Mouse (Mus musculus) kidney, embryonic 16.5 days (tissue): ENCODE results near the gene Tab2. TPM values are rescaled to one million over a fixed set of nuclear protein-coding genes. Genes with fewer than 3 reads are reported as not detected.

ENCODE experiments used
- ATAC-seq: fragments of 200-750 bp; cut with Nextera tagmentation; 2 replicates; pipeline ENCODE4 v1.8.0; 2017; ENCODE audit warnings: moderate TSS enrichment; ENCODE audit not compliant: low FRiP score, low TSS enrichment
- H3K27ac ChIP-seq: fragments of 300-500 bp; sonication (generic); 2 replicates; pipeline ENCODE4 v1.5.1; 2014; ENCODE audit warnings: low read length
- H3K27me3 ChIP-seq: fragments of 300-500 bp; sonication (generic); 2 replicates; pipeline ENCODE4 v1.6.1; 2014; ENCODE audit warnings: low read length, control low read depth, mixed read lengths; ENCODE audit not compliant: insufficient read depth
- H3K36me3 ChIP-seq: fragments of 300-500 bp; sonication (generic); 2 replicates; pipeline ENCODE4 v1.6.1; 2014; ENCODE audit warnings: low read length, control low read depth, mixed read lengths; ENCODE audit not compliant: insufficient read depth
- H3K4me1 ChIP-seq: fragments of 300-500 bp; sonication (generic); 2 replicates; pipeline ENCODE4 v1.6.1; 2014; ENCODE audit warnings: low read length, control low read depth, mixed read lengths; ENCODE audit not compliant: insufficient read depth
- H3K4me2 ChIP-seq: fragments of 300-500 bp; sonication (generic); replicated peaks from 2 replicates; pipeline ENCODE4 v1.6.1; 2014; ENCODE audit warnings: low read depth, low read length
- H3K4me3 ChIP-seq: fragments of 300-500 bp; sonication (generic); 2 replicates; pipeline ENCODE4 v1.5.1; 2014; ENCODE audit warnings: mild to moderate bottlenecking, low read length
- H3K9ac ChIP-seq: fragments of 300-500 bp; sonication (generic); replicated peaks from 2 replicates; pipeline ENCODE4 v1.6.1; 2014; ENCODE audit warnings: low read length
- H3K9me3 ChIP-seq: fragments of 300-500 bp; sonication (generic); 2 replicates; pipeline ENCODE4 v1.6.1; 2016; ENCODE audit warnings: low read length, control low read depth
- whole genome bisulfite sequencing: fragments of 180-500 bp; shearing (Covaris S2); extraction: QIAGEN DNeasy Blood & Tissue Kit; methylation state at CpG from one replicate; pipeline ENCODE4 v1.1.7; 2014; 5-methylcytosine and 5-hydroxymethylcytosine counted together
- polyA plus RNA-seq: library from polyadenylated mRNA; unstranded; fragments of >200 nt; fragmentation: Nextera tagmentation; extraction: Ambion mirVana; gene quantifications from 2 replicates; pipeline ENCODE4 v1.2.1, GENCODE M21; 2015

Gene Tab2
- polyA plus RNA-seq, 1 experiment from 2014 or later, result 17.7 TPM

DNA sequence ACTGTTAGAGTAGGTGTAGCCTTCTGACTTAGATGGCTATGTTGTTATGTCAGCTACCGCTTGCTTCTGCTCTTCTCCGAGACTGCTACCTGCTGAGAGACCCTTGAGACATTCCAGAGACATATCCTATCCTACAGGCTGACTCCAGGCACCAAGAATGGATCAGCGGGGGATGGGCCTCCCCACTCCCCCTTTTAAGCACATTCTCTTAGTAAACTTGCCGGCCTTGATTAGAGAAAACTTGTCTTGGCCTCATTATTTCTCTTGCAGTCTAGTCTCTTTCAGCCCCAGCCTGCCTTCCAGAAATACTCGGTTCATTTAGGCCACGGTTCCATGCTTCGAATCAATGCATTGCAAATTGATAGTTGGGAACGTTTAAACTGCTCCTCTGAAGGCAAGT, 86.3 kb downstream of the Tab2 start:
- Histone ChIP-seq H3K36me3 (no peaks in the 10 kb centered on the region), H3K9me3 (no peaks in the 10 kb centered on the region), H3K4me3 (no peak overlapping the region), H3K27ac (no peak overlapping the region), H3K4me1 (peaks cover 10% of the 10 kb centered on the region; the same call in 1 of the 2 replicates), H3K9ac (no peak overlapping the region), H3K4me2 (no peak overlapping the region), H3K27me3 (peaks cover 21% of the 10 kb centered on the region)
- ATAC-seq, result no peak
- 75% methylated on average over 8 of the region's 8 CpGs for WGBS

DNA sequence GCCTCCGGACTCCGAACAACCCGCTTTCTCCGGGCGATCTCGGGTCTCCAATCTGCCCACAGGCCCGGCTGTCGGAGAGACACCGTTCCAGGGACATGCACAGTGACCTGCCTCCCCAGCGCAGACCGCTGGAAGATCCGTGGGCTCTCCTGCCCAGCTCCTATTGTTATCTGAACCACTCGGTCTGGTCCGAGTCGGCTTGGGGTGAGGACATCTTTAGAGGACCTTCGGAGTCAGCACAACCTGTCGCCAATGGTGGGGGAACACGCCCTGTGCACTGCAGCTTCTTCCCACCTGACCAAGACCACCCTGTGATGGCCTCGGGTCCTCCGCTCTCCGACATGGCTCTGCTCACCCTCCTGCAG, 88.4 kb downstream of the Tab2 start:
- peak; percentile 36; the same call in 1 of the 2 replicates for ATAC-seq
- H3K4me3 ChIP-seq, result peak overlapping the region; percentile 46

DNA sequence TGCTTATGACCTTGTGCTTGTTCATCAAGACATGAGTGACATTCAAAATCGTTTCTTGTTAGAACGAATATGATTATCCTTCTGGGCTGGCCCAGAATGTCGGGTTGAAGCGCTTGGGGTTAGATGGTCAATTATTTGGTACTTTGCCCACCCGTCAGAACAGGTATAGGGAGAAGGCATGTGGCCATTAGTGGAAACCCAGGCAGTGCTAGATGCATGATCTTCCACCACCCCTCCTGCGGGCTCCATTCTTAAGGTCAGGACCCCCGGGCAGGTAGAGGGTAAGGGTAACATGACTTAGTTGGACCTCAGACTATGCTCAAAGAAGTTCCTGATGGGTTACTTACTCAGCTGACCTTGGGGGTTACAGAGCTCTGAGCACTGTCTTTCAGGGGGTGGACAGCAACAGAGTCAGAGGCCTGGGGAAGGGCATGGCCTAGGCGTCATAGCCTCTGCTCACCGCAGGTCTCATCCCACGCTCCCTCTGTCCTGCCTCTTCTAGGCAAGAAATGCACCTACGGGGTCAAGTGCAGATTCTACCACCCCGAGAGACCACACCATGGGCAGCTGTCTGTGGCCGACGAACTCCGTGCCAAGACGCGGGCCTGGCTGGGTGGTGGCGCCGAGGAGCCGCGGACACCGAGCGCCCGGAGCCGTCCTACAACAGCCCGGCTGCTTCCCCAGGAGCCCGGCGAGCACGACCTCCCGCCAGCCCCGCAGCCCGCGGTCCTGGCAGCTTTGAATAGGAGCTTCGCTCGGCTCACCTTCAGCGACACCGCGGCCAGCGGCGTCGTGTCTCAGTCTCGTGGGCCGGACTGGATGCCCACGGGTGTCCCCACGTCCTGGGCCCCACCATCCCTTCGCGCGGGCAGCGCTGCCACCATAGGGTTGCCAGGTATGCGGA, 89.0 kb downstream of the Tab2 start:
- peak; percentile 68; the same call in 1 of the 2 replicates for ATAC-seq
- H3K9ac ChIP-seq, result peak overlapping the region; percentile 57
- 15% methylated on average over 50 of the region's 50 CpGs for WGBS

More for the DNA sequence above, 88.4 kb downstream of the Tab2 start:
- H3K4me1 ChIP-seq, result peaks cover 10% of the 10 kb centered on the region; the same call in 1 of the 2 replicates
- H3K27ac ChIP-seq, result no peak overlapping the region
- H3K4me2 ChIP-seq, result peak overlapping the region; percentile 75
- H3K9me3 ChIP-seq, result no peaks in the 10 kb centered on the region
- 21% methylated on average over 21 of the region's 21 CpGs for WGBS
- peak overlapping the region; percentile 57; the same call in 1 of the 2 replicates for H3K9ac ChIP-seq
- H3K27me3 ChIP-seq, result peaks cover 21% of the 10 kb centered on the region
- H3K36me3 ChIP-seq, result no peaks in the 10 kb centered on the region

DNA sequence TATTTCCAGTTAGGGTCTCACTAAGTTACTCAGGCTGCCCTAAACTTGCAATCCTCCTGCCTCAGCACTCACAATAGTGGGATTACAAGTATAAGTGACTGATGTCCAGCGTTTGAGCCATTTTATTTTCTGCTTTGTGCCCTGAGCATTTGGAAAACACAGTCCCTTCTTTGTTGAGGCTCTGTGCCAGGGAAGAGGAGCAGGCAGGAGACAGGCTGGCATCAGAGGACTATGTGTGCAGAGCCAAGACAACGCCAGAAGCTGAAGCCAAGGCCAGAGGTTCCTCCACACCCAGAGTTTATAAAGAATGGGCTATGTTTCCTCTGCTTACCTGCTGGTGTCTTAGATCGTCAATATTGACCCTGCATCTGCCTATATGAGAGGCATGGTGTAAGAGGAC, 91.2 kb downstream of the Tab2 start:
- Histone ChIP-seq H3K36me3 (no peaks in the 10 kb centered on the region), H3K4me2 (no peak overlapping the region), H3K4me3 (no peak overlapping the region), H3K4me1 (peaks cover 10% of the 10 kb centered on the region; the same call in 1 of the 2 replicates), H3K9me3 (no peaks in the 10 kb centered on the region), H3K27ac (no peak overlapping the region), H3K27me3 (peaks cover 21% of the 10 kb centered on the region), H3K9ac (no peak overlapping the region)
- ATAC-seq, result no peak
- WGBS, result 85% methylated on average over 3 of the region's 3 CpGs

More for the DNA sequence above, 89.0 kb downstream of the Tab2 start:
- Histone ChIP-seq H3K4me1 (peaks cover 10% of the 10 kb centered on the region; the same call in 1 of the 2 replicates), H3K27me3 (peaks cover 21% of the 10 kb centered on the region), H3K4me2 (peak overlapping the region; percentile 75), H3K4me3 (peak overlapping the region; percentile 46), H3K36me3 (no peaks in the 10 kb centered on the region), H3K27ac (no peak overlapping the region), H3K9me3 (no peaks in the 10 kb centered on the region)

DNA sequence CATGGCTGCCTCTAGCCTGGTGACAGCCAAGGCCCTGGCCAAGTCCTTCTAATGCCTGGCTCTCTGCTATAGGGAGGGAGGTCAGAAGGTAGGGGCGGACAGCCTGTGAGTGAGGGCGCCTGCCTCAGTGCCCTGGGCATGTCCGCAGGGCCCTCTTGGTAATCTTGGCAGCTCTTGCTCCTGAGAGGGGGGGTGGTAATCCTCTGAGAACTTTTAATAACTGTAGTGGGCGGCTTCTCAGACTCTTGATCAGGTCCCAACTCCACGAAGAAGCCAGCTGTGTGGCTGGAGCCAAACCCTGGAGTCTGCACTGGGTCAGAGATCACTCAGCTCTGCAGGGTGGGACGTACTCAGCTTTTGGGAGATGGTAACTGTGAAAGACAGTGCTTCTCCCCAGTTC, 91.8 kb downstream of the Tab2 start:
- no peak for ATAC-seq
- WGBS, result 69% methylated on average over 6 of the region's 6 CpGs

DNA sequence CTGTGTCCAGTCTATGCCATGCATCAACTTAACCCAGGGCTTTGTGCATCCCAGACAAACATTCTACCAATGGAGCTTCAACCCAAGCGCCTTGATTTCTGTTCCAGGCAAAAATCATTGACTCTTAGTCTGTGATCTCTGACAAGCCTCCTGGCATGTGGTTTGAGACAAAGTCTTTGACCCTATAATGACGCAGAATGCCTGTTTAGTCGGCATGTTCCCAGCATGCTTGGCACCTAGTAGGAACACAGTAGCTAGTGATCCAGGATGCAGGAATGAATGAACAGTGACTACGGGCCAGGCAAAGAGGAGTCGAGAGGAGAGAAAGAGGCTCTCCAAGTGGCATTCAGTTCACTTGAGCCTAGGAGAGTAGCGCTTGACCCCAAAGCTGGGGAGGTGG, 92.6 kb downstream of the Tab2 start:
- ATAC-seq, result no peak
- Histone ChIP-seq H3K9ac (no peak overlapping the region), H3K27ac (no peak overlapping the region), H3K9me3 (no peaks in the 10 kb centered on the region), H3K36me3 (no peaks in the 10 kb centered on the region), H3K27me3 (peaks cover 16% of the 10 kb centered on the region), H3K4me3 (no peak overlapping the region), H3K4me2 (no peak overlapping the region), H3K4me1 (peaks cover 10% of the 10 kb centered on the region; the same call in 1 of the 2 replicates)
- WGBS, result 95% methylated on average over 6 of the region's 6 CpGs

More for the DNA sequence above, 91.8 kb downstream of the Tab2 start:
- no peaks in the 10 kb centered on the region for H3K9me3 ChIP-seq
- no peak overlapping the region for H3K9ac ChIP-seq
- peaks cover 21% of the 10 kb centered on the region for H3K27me3 ChIP-seq
- H3K36me3 ChIP-seq, result no peaks in the 10 kb centered on the region
- H3K27ac ChIP-seq, result no peak overlapping the region
- no peak overlapping the region for H3K4me3 ChIP-seq
- H3K4me1 ChIP-seq, result peaks cover 10% of the 10 kb centered on the region; the same call in 1 of the 2 replicates
- no peak overlapping the region for H3K4me2 ChIP-seq

DNA sequence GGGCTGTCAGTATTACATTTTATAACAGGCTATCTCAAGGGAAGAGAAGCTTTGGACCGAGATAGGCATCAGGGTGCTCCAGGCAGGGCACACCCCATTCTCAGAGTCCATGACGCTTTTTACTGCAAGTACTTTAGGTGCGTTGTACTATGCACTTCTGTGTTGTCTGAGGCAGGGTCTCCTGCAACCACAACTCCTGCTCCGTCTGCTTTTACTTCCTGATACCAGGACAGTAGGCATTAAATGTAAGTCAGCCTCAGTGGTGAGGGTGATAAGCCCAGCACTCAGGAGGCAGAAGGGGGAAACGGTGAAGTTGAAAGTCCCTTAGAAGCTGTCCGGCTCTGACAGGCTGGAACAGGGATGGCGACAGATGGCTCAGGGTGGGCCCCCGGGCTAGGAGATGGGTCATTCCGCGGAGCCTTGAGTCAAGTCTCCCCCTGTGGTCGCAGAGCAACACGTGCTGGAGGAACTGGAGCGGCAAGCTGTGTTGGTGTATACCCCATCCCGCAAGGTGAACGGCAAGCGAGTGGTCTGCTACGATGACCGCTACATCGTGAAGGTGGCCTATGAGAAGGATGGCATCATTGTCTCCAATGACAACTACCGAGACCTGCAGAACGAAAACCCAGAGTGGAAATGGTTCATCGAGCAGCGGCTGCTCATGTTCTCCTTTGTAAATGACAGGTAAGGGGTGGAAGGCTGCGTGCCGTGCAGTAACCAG, 93.9 kb downstream of the Tab2 start:
- H3K27me3 ChIP-seq, result 0 out of 2 replicates have a peak, but pooled peaks cover 7% of the 10 kb centered on the region
- H3K4me2 ChIP-seq, result no peak overlapping the region
- peaks cover 3% of the 10 kb centered on the region; the same call in 1 of the 2 replicates for H3K4me1 ChIP-seq
- H3K27ac ChIP-seq, result no peak overlapping the region
- WGBS, result 87% methylated on average over 25 of the region's 25 CpGs
- H3K9ac ChIP-seq, result no peak overlapping the region
- H3K36me3 ChIP-seq, result no peaks in the 10 kb centered on the region
- no peaks in the 10 kb centered on the region for H3K9me3 ChIP-seq
- H3K4me3 ChIP-seq, result no peak overlapping the region
- ATAC-seq, result no peak

DNA sequence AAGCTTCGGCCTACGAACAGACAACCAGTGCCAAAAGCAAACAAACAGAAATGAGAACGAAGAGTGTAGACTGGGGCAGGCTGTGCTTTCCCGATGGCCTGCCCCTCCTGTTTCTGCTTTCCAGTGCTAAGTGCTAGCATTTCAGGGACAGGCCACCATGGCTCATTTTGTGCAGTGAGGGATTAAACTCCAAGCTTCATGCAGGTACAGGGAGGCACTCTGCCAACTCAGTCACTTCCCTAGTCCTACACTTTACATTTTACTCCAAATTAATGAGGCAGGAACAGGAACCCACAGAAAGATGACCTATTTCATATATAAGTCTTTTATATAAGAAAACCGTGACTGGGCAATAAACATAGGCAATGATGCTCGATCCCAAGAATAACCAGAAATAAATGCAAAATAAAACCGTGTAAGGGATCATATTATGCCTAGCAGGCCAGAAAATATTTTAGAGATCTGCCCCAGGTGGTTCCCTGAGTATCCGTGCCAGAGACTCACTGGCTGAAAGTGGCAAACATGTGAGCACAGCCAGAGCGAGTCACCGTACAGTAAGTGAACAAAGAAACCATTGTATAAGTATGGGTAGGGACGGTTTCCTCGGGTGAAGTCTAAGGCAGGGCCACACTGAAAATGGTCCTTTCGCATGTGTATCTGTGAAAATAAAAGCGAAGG, 94.6 kb downstream of the Tab2 start:
- Histone ChIP-seq H3K4me1 (no peaks in the 10 kb centered on the region), H3K4me2 (no peak overlapping the region), H3K27ac (no peak overlapping the region), H3K36me3 (no peaks in the 10 kb centered on the region), H3K9me3 (no peaks in the 10 kb centered on the region), H3K27me3 (no peaks in the 10 kb centered on the region), H3K9ac (no peak overlapping the region), H3K4me3 (no peak overlapping the region)
- no peak for ATAC-seq
- WGBS, result 84% methylated on average over 14 of the region's 14 CpGs

DNA sequence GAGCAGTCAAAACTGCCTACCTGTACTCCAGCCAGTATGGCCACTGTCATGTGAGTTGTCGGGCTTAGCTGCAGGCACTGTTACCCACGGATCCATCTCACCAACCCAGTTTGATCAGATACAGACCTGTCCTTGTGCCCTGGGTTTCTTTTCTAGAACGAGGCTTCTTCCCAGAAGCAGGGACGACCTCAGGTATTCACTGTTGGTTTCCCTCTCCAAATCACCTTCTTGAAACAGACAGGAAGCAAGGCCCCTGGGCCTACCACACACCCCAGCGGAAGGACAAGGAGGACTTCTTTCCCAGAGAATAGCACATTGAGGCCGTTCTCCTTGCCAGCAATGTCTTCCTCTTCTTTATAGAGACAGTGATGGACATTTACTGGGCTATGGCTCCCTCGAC, 95.5 kb downstream of the Tab2 start:
- H3K4me2 ChIP-seq, result no peak overlapping the region
- ATAC-seq, result no peak
- no peaks in the 10 kb centered on the region for H3K4me1 ChIP-seq
- no peak overlapping the region for H3K4me3 ChIP-seq
- no peaks in the 10 kb centered on the region for H3K36me3 ChIP-seq
- 82% methylated on average over 7 of the region's 7 CpGs for WGBS
- no peaks in the 10 kb centered on the region for H3K27me3 ChIP-seq
- H3K27ac ChIP-seq, result no peak overlapping the region
- H3K9me3 ChIP-seq, result no peaks in the 10 kb centered on the region
- no peak overlapping the region for H3K9ac ChIP-seq
